Comparison of ENCODE assay signal across 16 mouse cellular contexts in genomic region chr8:60810955-60811354, GRCm38 (mm10).
DNase-seq lines count a peak whose midpoint lies in the region; ATAC-seq lines count a peak whose summit lies in the region.
"Had no signal": no experiment of that assay in that cellular context is flagged by ENCODE, and none has a peak within 500 bp of the region (broad histone marks: within the 10 kb centered on the region; RNA-seq: fewer than 3 reads in every experiment).

No protein-coding gene starts in this region.

- H3K9me3 ChIP-seq in hindbrain, embryonic 11.5 days (ENCODE audit: control insufficient read depth, low read length): no peaks in the 10 kb centered on the region
- H3K9me3 ChIP-seq in midbrain, embryonic 14.5 days (ENCODE audit: control insufficient read depth, low read length): no peaks in the 10 kb centered on the region
- H3K9me3 ChIP-seq: intestine, embryonic 15.5 days; liver, embryonic 13.5 days had no signal

- no peaks in the 10 kb centered on the region for H3K27me3 ChIP-seq in hindbrain, embryonic 11.5 days (ENCODE audit: control insufficient read depth, insufficient read depth, low read length)
- no peaks in the 10 kb centered on the region for H3K27me3 ChIP-seq in midbrain, embryonic 14.5 days (ENCODE audit: control insufficient read depth, insufficient read depth, low read length)
- H3K27me3 ChIP-seq: intestine, embryonic 15.5 days; liver, embryonic 13.5 days had no signal

- H3K27ac ChIP-seq in hindbrain, embryonic 11.5 days (ENCODE audit: low read depth, low read length): no peak overlapping the region
- no peak overlapping the region for H3K27ac ChIP-seq in midbrain, embryonic 14.5 days (replicated peaks; ENCODE audit: low read depth, low read length)
- H3K27ac ChIP-seq: heart, adult 2 months; intestine, embryonic 15.5 days; liver, embryonic 13.5 days had no signal

- WGBS in hindbrain, embryonic 11.5 days: 36% methylated on average over 4 of the region's 4 CpGs
- WGBS in midbrain, embryonic 14.5 days: 22% methylated on average over 4 of the region's 4 CpGs

- no peak overlapping the region for H3K9ac ChIP-seq in hindbrain, embryonic 11.5 days (ENCODE audit: low read depth, low read length)
- no peak overlapping the region for H3K9ac ChIP-seq in midbrain, embryonic 14.5 days (replicated peaks; ENCODE audit: low read length)
- H3K9ac ChIP-seq: intestine, embryonic 15.5 days; liver, embryonic 13.5 days had no signal

- intact Hi-C loops in gastrocnemius, postnatal 36 days (cut with DNase I): no loop called here

- no peaks in the 10 kb centered on the region for H3K4me1 ChIP-seq in hindbrain, embryonic 11.5 days (replicated peaks; ENCODE audit: control insufficient read depth, insufficient read depth, low read length)
- H3K4me1 ChIP-seq in midbrain, embryonic 14.5 days (ENCODE audit: control insufficient read depth, insufficient read depth, low read length): no peaks in the 10 kb centered on the region
- H3K4me1 ChIP-seq: intestine, embryonic 15.5 days; liver, embryonic 13.5 days had no signal

- H3K4me2 ChIP-seq in hindbrain, embryonic 11.5 days (replicated peaks; ENCODE audit: low read depth, low read length): no peak overlapping the region
- H3K4me2 ChIP-seq in midbrain, embryonic 14.5 days (ENCODE audit: low read length): no peak overlapping the region
- H3K4me2 ChIP-seq: intestine, embryonic 15.5 days; liver, embryonic 13.5 days had no signal

- ATAC-seq in hindbrain, embryonic 11.5 days (ENCODE audit: low FRiP score): peak; percentile 67
- 0 out of 2 replicates have a peak, but pooled peaks have one; percentile 18 for ATAC-seq in midbrain, embryonic 14.5 days (ENCODE audit: low FRiP score, low TSS enrichment)
- ATAC-seq: intestine, embryonic 15.5 days; lung, postnatal 0 days had no signal

- H3K36me3 ChIP-seq in hindbrain, embryonic 11.5 days (ENCODE audit: control insufficient read depth, insufficient read depth, low read length): no peaks in the 10 kb centered on the region
- H3K36me3 ChIP-seq in midbrain, embryonic 14.5 days (ENCODE audit: control insufficient read depth, insufficient read depth, low read length): no peaks in the 10 kb centered on the region
- H3K36me3 ChIP-seq: intestine, embryonic 15.5 days; liver, embryonic 13.5 days had no signal

- no peak overlapping the region for H3K4me3 ChIP-seq in hindbrain, embryonic 11.5 days (ENCODE audit: low read depth, low read length)
- H3K4me3 ChIP-seq in midbrain, embryonic 14.5 days (replicated peaks; ENCODE audit: low read depth, low read length): no peak overlapping the region
- H3K4me3 ChIP-seq: heart, adult 2 months; intestine, embryonic 15.5 days; liver, embryonic 13.5 days had no signal

- DNase-seq in embryo, embryonic 10 days (ENCODE audit: low spot score): peak; percentile 36
- DNase-seq in embryo, embryonic 9.5 days (ENCODE audit: extremely low spot score): no peak
- peak; percentile 4 for DNase-seq in ZHBTc4 (ENCODE audit: low read depth, low spot score)
- peak; percentile 50 for DNase-seq in hindbrain, embryonic 11.5 days (ENCODE audit: low spot score)
- DNase-seq in midbrain, embryonic 14.5 days: peak; percentile 37
- no peak for DNase-seq in spleen, postnatal 36 days (ENCODE audit: low spot score in 2 of 2)
- DNase-seq in gastrocnemius, postnatal 36 days: no peak
- DNase-seq in right cerebral cortex, adult 18-20 months: no peak
- DNase-seq: adrenal gland, adult 2 months; cerebellum, postnatal 36 days; heart, adult 2 months; kidney, postnatal 10 days; liver, embryonic 13.5 days; right cerebral cortex, postnatal 25 days had no signal

Comparison
In these comparisons a context has a peak if more than half of its experiments do, and no peak if none do; other contexts are left out.
1. DNase-seq: peak in embryo, embryonic 10 days (single experiment), ZHBTc4 (single experiment), hindbrain, embryonic 11.5 days (single experiment) and midbrain, embryonic 14.5 days (single experiment); none in embryo, embryonic 9.5 days (single experiment), spleen, postnatal 36 days (0 of 2), gastrocnemius, postnatal 36 days (0 of 2) and right cerebral cortex, adult 18-20 months (single experiment).